ENCODE assay signal across 8 mouse cellular contexts in genomic region chr8:92721266-92721935, GRCm38 (mm10). TPM values are rescaled to one million over a fixed set of nuclear protein-coding genes. Genes with fewer than 3 reads are reported as not detected.
DNase-seq lines count a peak whose midpoint lies in the region; ATAC-seq and TF ChIP-seq lines count a peak whose summit lies in the region.

No protein-coding gene starts in this region.

- no peak overlapping the region for H3K4me3 ChIP-seq in midbrain, postnatal 0 days (ENCODE audit: low read depth, low read length)

- H3K27ac ChIP-seq in midbrain, postnatal 0 days (ENCODE audit: low read depth, low read length): no peak overlapping the region

- H3K4me2 ChIP-seq in midbrain, postnatal 0 days (ENCODE audit: low read depth, low read length, poor library complexity, severe bottlenecking): peak overlapping the region; percentile 22; the same call in 1 of the 2 replicates

- H3K9me3 ChIP-seq in midbrain, postnatal 0 days (ENCODE audit: low read length): no peaks in the 10 kb centered on the region

- 34% methylated on average over 12 of the region's 12 CpGs for WGBS in midbrain, postnatal 0 days

- no peak overlapping the region for H3K9ac ChIP-seq in midbrain, postnatal 0 days (replicated peaks; ENCODE audit: low read length, poor library complexity, severe bottlenecking)

- intact Hi-C loops in gastrocnemius, postnatal 36 days (cut with DNase I): no loop called here
- intact Hi-C loops in left cerebral cortex, postnatal 25 days (cut with DNase I): loop anchor here (1.0 to 10.0 kb wide), 4 partner anchors 75 to 1527 kb away; partner anchors contain the start of gene Aktip

- no peaks in the 10 kb centered on the region for H3K4me1 ChIP-seq in midbrain, postnatal 0 days (ENCODE audit: insufficient read depth, low read length)

- ATAC-seq in midbrain, postnatal 0 days (ENCODE audit: low FRiP score): peak; percentile 73; the same call in 1 of the 2 replicates

- peak; percentile 91 for TF ChIP-seq CTCF in midbrain, postnatal 0 days (IDR thresholded peaks at IDR 0.05)

- H3K27me3 ChIP-seq in midbrain, postnatal 0 days (ENCODE audit: insufficient read depth, low read length): 0 out of 2 replicates have a peak, but pooled peaks cover 8% of the 10 kb centered on the region

- DNase-seq in adrenal gland, postnatal 14 days: peak; percentile 46
- peak; percentile 87 for DNase-seq in embryo, embryonic 11 days
- peak; percentile 32 to 52 for DNase-seq in gastrocnemius, postnatal 36 days
- DNase-seq in kidney, adult 11 months: peak; percentile 8
- peak; percentile 63 to 82 for DNase-seq in left cerebral cortex, postnatal 25 days (ENCODE audit: low spot score in 2 of 2)
- DNase-seq in midbrain, postnatal 0 days (ENCODE audit: low spot score): peak; percentile 93
- DNase-seq in testis, postnatal 14 days (ENCODE audit: low spot score): peak; percentile 10
- DNase-seq in natural killer cell, adult 2 months (ENCODE audit: low spot score in 2 of 2): no peak

- H3K36me3 ChIP-seq in midbrain, postnatal 0 days (ENCODE audit: insufficient read depth, low read length): no peaks in the 10 kb centered on the region

RNA-seq across cellular contexts. Expression of gene Irx6, which starts 47.3 kb away (rescaled TPM):
- not detected in 2 replicates for total RNA-seq in adrenal gland, postnatal 14 days (2021)
- total RNA-seq in gastrocnemius, postnatal 36 days (2021): not detected
- under 1 TPM; 0.18 to 0.37 TPM for total RNA-seq in left cerebral cortex, postnatal 25 days (2021)
- 4.4 and 6.6 TPM in 2 replicates for total RNA-seq in midbrain, postnatal 0 days (2014; rRNA removed)
- 4.0 and 5.4 TPM in 2 replicates for polyA plus RNA-seq in midbrain, postnatal 0 days (2015; fragmentation: Nextera tagmentation; extraction: Ambion mirVana)

Comparison
In these comparisons a context has a peak if more than half of its experiments do, and no peak if none do; other contexts are left out.
1. DNase-seq: peak in adrenal gland, postnatal 14 days (single experiment), embryo, embryonic 11 days (single experiment), gastrocnemius, postnatal 36 days (2 of 2), kidney, adult 11 months (single experiment), left cerebral cortex, postnatal 25 days (2 of 2), midbrain, postnatal 0 days (single experiment) and testis, postnatal 14 days (single experiment); none in natural killer cell, adult 2 months (0 of 2).